Mouse (Mus musculus) intestine, embryonic 14.5 days (tissue): ENCODE data around the gene Dtl. TPM values are rescaled to one million over a fixed set of nuclear protein-coding genes. Genes with fewer than 3 reads are reported as not detected.
A peak's percentile ranks its signal among the peaks of the same experiment; 100 is the strongest.

ENCODE experiments used
- ATAC-seq: fragments of 200-750 bp; cut with Nextera tagmentation; replicated peaks from 2 replicates; pipeline ENCODE4 v1.8.0; 2017; ENCODE audit warnings: low read depth, moderate number of reproducible peaks, moderate TSS enrichment, moderate library complexity; ENCODE audit not compliant: low FRiP score, low TSS enrichment
- DNase-seq: peaks from one replicate; pipeline ENCODE4 v3.0.0-alpha.2; 2018; ENCODE audit warnings: low spot score
- H3K27ac ChIP-seq: fragments of 300-500 bp; sonication (generic); 2 replicates; pipeline ENCODE4 v1.5.1; 2014; ENCODE audit warnings: low read depth, mild to moderate bottlenecking, control low read depth
- H3K27me3 ChIP-seq: fragments of 300-500 bp; sonication (generic); replicated peaks from 2 replicates; pipeline ENCODE4 v1.6.1; 2014; ENCODE audit warnings: low read length, control low read depth; ENCODE audit not compliant: control insufficient read depth, insufficient read depth
- H3K36me3 ChIP-seq: fragments of 300-500 bp; sonication (generic); 2 replicates; pipeline ENCODE4 v1.6.1; 2014; ENCODE audit warnings: low read length, control low read depth; ENCODE audit not compliant: control insufficient read depth, insufficient read depth
- H3K4me1 ChIP-seq: fragments of 300-500 bp; sonication (generic); replicated peaks from 2 replicates; pipeline ENCODE4 v1.6.1; 2014; ENCODE audit warnings: low read length, control low read depth, mixed read lengths; ENCODE audit not compliant: control insufficient read depth, insufficient read depth
- H3K4me2 ChIP-seq: fragments of 300-500 bp; sonication (generic); 2 replicates; pipeline ENCODE4 v1.6.1; 2014; ENCODE audit warnings: low read length
- H3K4me3 ChIP-seq: fragments of 300-500 bp; sonication (generic); 2 replicates; pipeline ENCODE4 v1.5.1; 2014; ENCODE audit warnings: low read depth, low read length, control low read depth, mixed read lengths
- H3K9ac ChIP-seq: fragments of 300-500 bp; sonication (generic); 2 replicates; pipeline ENCODE4 v1.6.1; 2014; ENCODE audit warnings: mild to moderate bottlenecking, low read length
- H3K9me3 ChIP-seq: fragments of 300-500 bp; sonication (generic); 2 replicates; pipeline ENCODE4 v1.6.1; 2016; ENCODE audit warnings: low read length, control low read depth; ENCODE audit not compliant: control insufficient read depth
- WGBS: fragments of 180-500 bp; shearing (Covaris S2); extraction: QIAGEN DNeasy Blood & Tissue Kit; methylation state at CpG from one replicate; pipeline ENCODE4 v1.1.7; 2014; 5-methylcytosine and 5-hydroxymethylcytosine counted together
- polyA plus RNA-seq: library from polyadenylated mRNA; unstranded; fragments of >200 nt; fragmentation: Nextera tagmentation; extraction: Ambion mirVana; gene quantifications from 2 replicates; pipeline ENCODE4 v1.2.1, GENCODE M21; 2014

Dtl gene
- 53.0 and 59.2 TPM in 2 replicates for polyA plus RNA-seq

GRCm38 (mm10) chr1:191575458-191576247, at the start of gene Dtl, which contains the start of gene Ints7:
TSS of gene Dtl (minus strand) at chr1:191575544.
TSS of gene Ints7 (plus strand) at chr1:191575636.
- Histone ChIP-seq H3K4me2 (peak within 1 kb of the TSS; percentile 81), H3K9me3 (0 out of 2 replicates have a peak, but pooled peaks cover 7% of the 10 kb centered on the region), H3K27me3 (no peaks in the 10 kb centered on the region), H3K4me1 (peaks cover 18% of the 10 kb centered on the region; the same call in 1 of the 2 replicates), H3K27ac (peak within 1 kb of the TSS; percentile 96), H3K36me3 (0 out of 2 replicates have a peak, but pooled peaks cover 2% of the 10 kb centered on the region), H3K4me3 (peak within 1 kb of the TSS; percentile 98), H3K9ac (peak within 1 kb of the TSS; percentile 91)
- WGBS, result under 1% methylated on average over 68 of the region's 70 CpGs
- DNase-seq (peak; percentile 99), ATAC-seq (peak; percentile 97)

GRCm38 (mm10) chr1:191625026-191625425, 49.7 kb upstream of the Dtl start:
- no peak overlapping the region for H3K9ac ChIP-seq
- H3K27me3 ChIP-seq, result no peaks in the 10 kb centered on the region
- WGBS, result 58% methylated on average over 6 of the region's 6 CpGs
- H3K4me2 ChIP-seq, result no peak overlapping the region
- peaks cover 32% of the 10 kb centered on the region for H3K36me3 ChIP-seq
- ATAC-seq (no peak), DNase-seq (no peak)
- no peaks in the 10 kb centered on the region for H3K4me1 ChIP-seq
- H3K27ac ChIP-seq, result no peak overlapping the region
- H3K9me3 ChIP-seq, result no peaks in the 10 kb centered on the region
- H3K4me3 ChIP-seq, result no peak overlapping the region

- Histone ChIP-seq H3K36me3 (peaks cover 37% of the 10 kb centered on the region), H3K4me3 (no peak overlapping the region), H3K9ac (no peak overlapping the region), H3K27me3 (no peaks in the 10 kb centered on the region), H3K9me3 (no peaks in the 10 kb centered on the region), H3K27ac (no peak overlapping the region), H3K4me1 (no peaks in the 10 kb centered on the region), H3K4me2 (no peak overlapping the region)
- DNase-seq (no peak), ATAC-seq (no peak)
- WGBS, result 59% methylated on average over 6 of the region's 6 CpGs
Measured at GRCm38 (mm10) chr1:191624492-191624891, 49.1 kb upstream of the Dtl start.

DNA sequence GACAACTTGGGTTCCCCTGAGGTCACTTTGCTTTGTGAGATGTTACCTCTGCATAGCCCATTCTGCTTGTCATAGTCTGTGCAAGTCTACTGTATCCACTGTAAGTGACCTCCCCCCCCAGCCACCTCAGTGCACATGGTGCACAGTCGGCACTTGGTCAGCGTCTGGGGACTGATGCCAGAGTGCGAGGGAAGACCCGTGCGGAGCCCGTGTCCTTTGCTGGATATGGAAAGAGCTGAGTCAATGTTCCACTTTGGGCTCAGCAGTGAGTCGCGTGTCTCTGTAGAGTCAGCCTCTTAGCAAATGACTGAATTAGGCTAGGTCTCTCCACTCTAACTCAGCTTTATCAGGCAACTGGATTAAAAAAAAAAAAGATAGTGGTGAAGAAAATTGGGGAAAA, 47.5 kb upstream of the Dtl start:
- ATAC-seq, result no peak
- 95% methylated on average over 8 of the region's 8 CpGs for WGBS

GRCm38 (mm10) chr1:191621096-191621495, 45.8 kb upstream of the Dtl start:
- WGBS, result 91% methylated on average over 8 of the region's 8 CpGs
- H3K27ac ChIP-seq, result no peak overlapping the region

More for the DNA sequence above, 47.5 kb upstream of the Dtl start:
- H3K27ac ChIP-seq, result no peak overlapping the region
- no peak for DNase-seq
- peaks cover 54% of the 10 kb centered on the region for H3K36me3 ChIP-seq
- no peaks in the 10 kb centered on the region for H3K9me3 ChIP-seq
- no peaks in the 10 kb centered on the region for H3K4me1 ChIP-seq
- no peak overlapping the region for H3K9ac ChIP-seq
- H3K4me3 ChIP-seq, result no peak overlapping the region
- no peaks in the 10 kb centered on the region for H3K27me3 ChIP-seq
- H3K4me2 ChIP-seq, result no peak overlapping the region

GRCm38 (mm10) chr1:191618067-191618766, 42.9 kb upstream of the Dtl start:
- DNase-seq (no peak), ATAC-seq (no peak)
- Histone ChIP-seq H3K9ac (no peak overlapping the region), H3K4me3 (no peak overlapping the region), H3K36me3 (peaks cover 100% of the 10 kb centered on the region), H3K27ac (no peak overlapping the region), H3K9me3 (no peaks in the 10 kb centered on the region), H3K4me2 (no peak overlapping the region), H3K4me1 (no peaks in the 10 kb centered on the region), H3K27me3 (no peaks in the 10 kb centered on the region)
- 92% methylated on average over 12 of the region's 12 CpGs for WGBS

More at GRCm38 (mm10) chr1:191621096-191621495, 45.8 kb upstream of the Dtl start:
- Histone ChIP-seq H3K4me2 (no peak overlapping the region), H3K4me1 (no peaks in the 10 kb centered on the region), H3K36me3 (peaks cover 71% of the 10 kb centered on the region), H3K9me3 (no peaks in the 10 kb centered on the region), H3K27me3 (no peaks in the 10 kb centered on the region), H3K9ac (no peak overlapping the region), H3K4me3 (no peak overlapping the region)
- DNase-seq (no peak), ATAC-seq (no peak)

DNA sequence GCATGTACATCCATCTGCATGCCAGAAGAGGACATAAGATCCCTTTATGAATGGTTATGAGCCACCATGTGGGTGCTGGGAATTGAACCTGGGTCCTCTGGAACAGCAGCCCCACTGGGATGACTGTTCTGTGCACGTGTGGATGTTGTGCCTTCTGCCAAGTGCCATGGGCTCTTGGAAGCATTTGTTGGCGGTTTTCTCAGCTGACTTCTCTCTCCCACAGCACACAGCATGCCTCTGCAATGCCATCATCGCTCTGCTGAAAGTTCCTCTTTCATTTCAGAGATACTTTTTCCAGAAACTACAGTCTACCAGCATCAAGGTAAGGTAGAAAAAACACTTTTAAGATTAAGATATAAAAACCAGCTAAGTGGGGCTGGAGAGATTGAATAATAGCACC, 42.2 kb upstream of the Dtl start:
- H3K4me1 ChIP-seq, result no peaks in the 10 kb centered on the region
- no peak overlapping the region for H3K9ac ChIP-seq
- no peak overlapping the region for H3K27ac ChIP-seq
- ATAC-seq (no peak), DNase-seq (no peak)
- 85% methylated on average over 3 of the region's 3 CpGs for WGBS
- H3K4me3 ChIP-seq, result no peak overlapping the region
- no peaks in the 10 kb centered on the region for H3K9me3 ChIP-seq
- no peaks in the 10 kb centered on the region for H3K27me3 ChIP-seq
- peaks cover 100% of the 10 kb centered on the region for H3K36me3 ChIP-seq
- H3K4me2 ChIP-seq, result no peak overlapping the region

GRCm38 (mm10) chr1:191616245-191616644, 40.9 kb upstream of the Dtl start:
- Histone ChIP-seq H3K4me1 (no peaks in the 10 kb centered on the region), H3K4me2 (no peak overlapping the region), H3K36me3 (peaks cover 99% of the 10 kb centered on the region), H3K4me3 (no peak overlapping the region), H3K9ac (no peak overlapping the region), H3K27me3 (no peaks in the 10 kb centered on the region), H3K9me3 (no peaks in the 10 kb centered on the region), H3K27ac (no peak overlapping the region)
- DNase-seq (no peak), ATAC-seq (no peak)
- WGBS, result 86% methylated on average over 8 of the region's 8 CpGs
